Mouse (Mus musculus) neural tube, embryonic 12.5 days (tissue): Measurements from ENCODE around the gene Atp6ap1l. TPM values are rescaled to one million over a fixed set of nuclear protein-coding genes. Genes with fewer than 3 reads are reported as not detected.
A peak's percentile ranks its signal among the peaks of the same experiment; 100 is the strongest.
"Not testable (repeated sequence)": the region's sequence is repeated elsewhere in the genome, so short reads cannot be mapped to it uniquely, and the experiment has no call there.

Source experiments
- ATAC-seq: fragments of 200-750 bp; cut with Nextera tagmentation; 2 replicates; pipeline ENCODE4 v1.8.0; 2017; ENCODE audit warnings: low read depth, mild to moderate bottlenecking, moderate TSS enrichment, moderate library complexity; ENCODE audit not compliant: low FRiP score
- H3K27ac ChIP-seq: fragments of 300-500 bp; sonication (generic); 2 replicates; pipeline ENCODE4 v1.5.1; 2016
- H3K27me3 ChIP-seq: fragments of 300-500 bp; sonication (generic); replicated peaks from 2 replicates; pipeline ENCODE4 v1.6.1; 2016; ENCODE audit warnings: mild to moderate bottlenecking
- H3K36me3 ChIP-seq: fragments of 300-500 bp; sonication (generic); 2 replicates; pipeline ENCODE4 v1.6.1; 2016; ENCODE audit warnings: mild to moderate bottlenecking
- H3K4me1 ChIP-seq: fragments of 300-500 bp; sonication (generic); 2 replicates; pipeline ENCODE4 v1.6.1; 2016
- H3K4me2 ChIP-seq: fragments of 300-500 bp; sonication (generic); replicated peaks from 2 replicates; pipeline ENCODE4 v1.6.1; 2016; ENCODE audit warnings: mild to moderate bottlenecking
- H3K4me3 ChIP-seq: fragments of 300-500 bp; sonication (generic); 2 replicates; pipeline ENCODE4 v1.5.1; 2016
- H3K9ac ChIP-seq: fragments of 300-500 bp; sonication (generic); 2 replicates; pipeline ENCODE4 v1.6.1; 2016; ENCODE audit warnings: mild to moderate bottlenecking
- H3K9me3 ChIP-seq: fragments of 300-500 bp; sonication (generic); 2 replicates; pipeline ENCODE4 v1.6.1; 2016; ENCODE audit warnings: mild to moderate bottlenecking
- WGBS: fragments of 180-500 bp; shearing (Covaris S2); methylation state at CpG from one replicate; pipeline ENCODE4 v1.1.7; 2016; 5-methylcytosine and 5-hydroxymethylcytosine counted together
- polyA plus RNA-seq: library from polyadenylated mRNA; unstranded; fragments of >200 nt; fragmentation: Nextera tagmentation; extraction: Ambion mirVana; gene quantifications from 2 replicates; pipeline ENCODE4 v1.2.1, GENCODE M21; 2016

The Atp6ap1l gene
- 0.22 and 0.63 TPM in 2 replicates for polyA plus RNA-seq

DNA sequence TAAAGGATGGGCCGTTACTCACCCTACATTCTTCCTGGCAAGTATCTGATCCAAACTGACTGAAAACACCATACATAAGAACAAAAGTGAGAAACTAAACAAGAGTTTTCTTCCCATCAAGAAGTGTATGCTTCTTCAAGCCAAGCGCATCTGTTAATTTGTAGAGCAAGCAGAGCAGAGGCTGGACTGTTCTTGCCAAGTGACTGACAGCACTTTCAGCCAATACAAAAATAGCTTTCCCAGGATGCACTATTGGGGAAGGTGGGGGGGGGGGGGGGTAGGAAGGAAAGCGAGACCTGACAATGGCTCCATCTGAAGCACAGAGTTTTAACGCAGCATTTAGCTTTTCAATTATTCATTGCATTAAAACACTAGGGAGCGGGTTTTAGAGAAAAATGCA lies at the start of gene Atp6ap1l:
Atp6ap1l (minus strand) TSS at position 180 of the 400 bp plus-strand sequence.
- Histone ChIP-seq H3K27ac (no peak within 1 kb of the TSS), H3K4me2 (no peak within 1 kb of the TSS), H3K4me1 (no peaks in the 10 kb centered on the region), H3K27me3 (no peaks in the 10 kb centered on the region), H3K9ac (no peak within 1 kb of the TSS), H3K4me3 (no peak within 1 kb of the TSS), H3K9me3 (no peaks in the 10 kb centered on the region), H3K36me3 (no peaks in the 10 kb centered on the region)
- ATAC-seq = no peak
- 86% methylated on average over 5 of the region's 5 CpGs for WGBS

DNA sequence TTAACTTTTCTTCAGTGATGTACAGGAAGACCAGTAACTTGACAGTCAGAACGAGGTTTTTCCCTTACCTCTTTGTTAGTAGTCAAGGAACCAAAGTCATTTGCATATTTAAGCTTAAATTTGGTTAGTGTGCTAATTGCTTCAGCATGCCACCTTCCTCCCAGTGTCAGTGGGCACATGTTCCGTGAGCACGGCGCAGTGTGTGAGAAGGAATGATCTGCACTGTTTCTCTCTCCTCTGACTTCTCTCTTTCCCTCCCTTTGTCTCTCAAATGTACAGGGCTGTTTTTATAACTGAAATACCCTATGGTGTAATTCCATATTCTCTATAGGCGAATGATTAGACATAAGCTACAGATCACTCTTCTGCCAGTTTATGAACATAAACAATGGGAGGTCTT lies 34.4 kb upstream of the Atp6ap1l start:
- Histone ChIP-seq H3K9me3 (no peaks in the 10 kb centered on the region), H3K4me3 (no peak overlapping the region), H3K27ac (no peak overlapping the region), H3K27me3 (no peaks in the 10 kb centered on the region), H3K9ac (no peak overlapping the region), H3K36me3 (no peaks in the 10 kb centered on the region), H3K4me1 (no peaks in the 10 kb centered on the region), H3K4me2 (no peak overlapping the region)
- no peak for ATAC-seq
- 78% methylated on average over 5 of the region's 5 CpGs for WGBS

DNA sequence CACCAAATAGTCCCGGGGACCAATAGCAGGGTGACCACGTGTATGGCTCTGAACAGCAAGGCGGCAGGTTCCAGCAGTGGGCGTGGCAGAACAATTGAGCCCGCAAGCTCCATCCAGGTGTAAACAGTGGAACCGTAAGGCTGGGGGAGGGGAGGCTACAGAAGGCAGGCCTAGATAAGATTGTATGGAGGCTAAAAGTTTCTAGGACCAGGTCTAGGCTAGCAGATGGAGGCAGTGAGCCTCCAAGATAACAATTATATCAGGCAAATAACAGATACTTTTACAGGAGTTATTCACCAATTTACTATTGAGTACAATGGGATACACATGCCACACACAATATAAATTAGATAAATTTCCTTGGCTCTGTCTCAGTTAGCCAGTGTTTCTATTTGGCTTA lies 34.0 kb upstream of the Atp6ap1l start:
- H3K4me3 ChIP-seq = no peak overlapping the region
- H3K27me3 ChIP-seq = no peaks in the 10 kb centered on the region
- no peak overlapping the region for H3K27ac ChIP-seq
- ATAC-seq = no peak
- no peaks in the 10 kb centered on the region for H3K36me3 ChIP-seq
- WGBS = 68% methylated on average over 6 of the region's 6 CpGs
- no peak overlapping the region for H3K9ac ChIP-seq
- H3K4me2 ChIP-seq = no peak overlapping the region
- no peaks in the 10 kb centered on the region for H3K9me3 ChIP-seq
- H3K4me1 ChIP-seq = no peaks in the 10 kb centered on the region

DNA sequence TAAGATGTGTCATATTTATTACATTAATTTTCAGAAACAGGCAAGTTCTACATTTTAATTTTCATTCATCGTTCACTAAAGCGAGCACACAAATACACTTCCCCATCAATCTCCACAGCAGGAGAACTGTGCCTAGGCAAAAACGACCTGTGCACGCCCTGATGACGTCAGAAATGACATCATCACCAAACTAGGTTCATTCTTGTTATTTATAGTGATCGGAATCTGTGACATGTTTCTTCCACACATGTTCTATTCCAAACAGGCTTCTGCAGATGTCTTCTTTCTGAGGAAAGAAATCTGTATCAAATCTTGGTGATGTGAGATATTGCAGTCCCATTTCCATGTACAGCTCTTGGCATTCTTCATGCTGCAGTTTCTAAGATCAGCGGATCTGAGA lies 30.7 kb upstream of the Atp6ap1l start:
- Histone ChIP-seq H3K9ac (no peak overlapping the region), H3K4me2 (no peak overlapping the region), H3K4me3 (no peak overlapping the region), H3K27me3 (no peaks in the 10 kb centered on the region), H3K27ac (no peak overlapping the region), H3K4me1 (no peaks in the 10 kb centered on the region), H3K36me3 (no peaks in the 10 kb centered on the region), H3K9me3 (no peaks in the 10 kb centered on the region)
- no peak for ATAC-seq
- 88% methylated on average over 7 of the region's 7 CpGs for WGBS

DNA sequence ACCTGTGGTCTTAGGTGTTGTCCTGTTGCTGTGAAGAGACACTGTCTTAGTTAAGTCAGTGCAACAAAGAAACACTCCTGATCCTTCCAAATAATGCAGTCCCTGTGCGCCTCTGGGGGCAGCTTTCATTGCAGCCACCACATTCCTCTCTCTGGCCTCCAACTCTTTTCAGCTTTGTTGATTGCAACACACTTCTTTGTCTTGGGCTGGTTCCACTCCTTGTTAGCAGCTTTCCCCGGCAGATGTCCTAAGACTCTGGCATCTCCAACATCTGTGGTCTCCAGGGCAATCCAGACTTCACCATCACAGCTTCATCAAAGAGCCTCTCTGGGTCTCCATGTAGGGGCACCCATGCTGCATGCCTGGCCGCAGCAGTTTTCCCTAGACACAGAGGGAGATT lies 28.1 kb upstream of the Atp6ap1l start:
- no peaks in the 10 kb centered on the region for H3K27me3 ChIP-seq
- WGBS = 65% methylated on average over 3 of the region's 3 CpGs
- H3K4me2 ChIP-seq = no peak overlapping the region
- no peak overlapping the region for H3K9ac ChIP-seq
- H3K4me3 ChIP-seq = no peak overlapping the region
- no peaks in the 10 kb centered on the region for H3K9me3 ChIP-seq
- ATAC-seq = no peak
- no peak overlapping the region for H3K27ac ChIP-seq
- H3K4me1 ChIP-seq = no peaks in the 10 kb centered on the region
- H3K36me3 ChIP-seq = peaks cover 7% of the 10 kb centered on the region; the same call in 1 of the 2 replicates

DNA sequence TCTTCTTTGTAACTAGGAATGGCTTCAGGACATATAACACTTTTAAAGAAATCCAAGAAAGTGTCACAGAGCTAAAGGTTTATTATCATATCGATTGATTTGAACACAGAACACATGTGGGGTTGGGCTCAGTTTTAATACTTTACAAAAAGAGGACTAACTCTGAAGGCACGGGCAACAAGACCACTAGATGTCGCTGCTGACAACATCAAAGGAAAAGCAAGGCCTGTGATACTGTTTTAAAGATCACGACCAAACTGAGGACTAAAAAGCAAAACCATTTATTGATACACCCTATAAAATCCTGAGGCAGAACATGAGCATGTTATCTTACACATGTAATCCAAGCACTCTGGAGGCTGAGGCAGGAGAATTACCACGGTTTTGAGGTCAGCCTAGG lies 24.7 kb upstream of the Atp6ap1l start:
- Histone ChIP-seq H3K27me3 (no peaks in the 10 kb centered on the region), H3K4me3 (no peak overlapping the region), H3K4me2 (no peak overlapping the region), H3K4me1 (no peaks in the 10 kb centered on the region), H3K27ac (no peak overlapping the region), H3K36me3 (peaks cover 35% of the 10 kb centered on the region), H3K9ac (no peak overlapping the region), H3K9me3 (no peaks in the 10 kb centered on the region)
- 24% methylated on average over 5 of the region's 5 CpGs for WGBS
- ATAC-seq = peak; percentile 26

DNA sequence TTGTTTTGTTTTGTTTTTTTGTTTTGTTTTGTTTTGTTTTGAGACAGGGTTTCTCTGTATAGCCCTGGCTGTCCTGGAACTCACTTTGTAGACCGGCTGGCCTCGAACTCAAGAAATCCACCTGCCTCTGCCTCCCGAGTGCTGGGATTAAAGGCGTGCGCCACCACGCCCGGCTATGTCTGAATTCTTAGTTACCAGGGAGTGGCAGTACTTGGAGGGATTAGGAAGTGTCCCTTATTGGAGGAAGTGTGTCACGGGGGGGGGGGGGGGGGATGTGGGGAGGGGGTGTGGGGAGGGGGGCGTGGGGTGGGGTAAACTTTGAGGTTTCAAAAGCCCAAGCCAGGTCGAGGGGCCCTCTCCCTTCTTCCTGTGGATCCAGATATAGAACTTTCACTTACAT lies 23.1 kb upstream of the Atp6ap1l start:
- ATAC-seq, H3K9ac ChIP-seq, H3K27ac ChIP-seq, H3K4me2 ChIP-seq, H3K27me3 ChIP-seq, H3K9me3 ChIP-seq, H3K4me1 ChIP-seq, H3K4me3 ChIP-seq: not testable (repeated sequence)
- peaks cover 37% of the 10 kb centered on the region for H3K36me3 ChIP-seq
- WGBS = 95% methylated on average over 8 of the region's 10 CpGs

DNA sequence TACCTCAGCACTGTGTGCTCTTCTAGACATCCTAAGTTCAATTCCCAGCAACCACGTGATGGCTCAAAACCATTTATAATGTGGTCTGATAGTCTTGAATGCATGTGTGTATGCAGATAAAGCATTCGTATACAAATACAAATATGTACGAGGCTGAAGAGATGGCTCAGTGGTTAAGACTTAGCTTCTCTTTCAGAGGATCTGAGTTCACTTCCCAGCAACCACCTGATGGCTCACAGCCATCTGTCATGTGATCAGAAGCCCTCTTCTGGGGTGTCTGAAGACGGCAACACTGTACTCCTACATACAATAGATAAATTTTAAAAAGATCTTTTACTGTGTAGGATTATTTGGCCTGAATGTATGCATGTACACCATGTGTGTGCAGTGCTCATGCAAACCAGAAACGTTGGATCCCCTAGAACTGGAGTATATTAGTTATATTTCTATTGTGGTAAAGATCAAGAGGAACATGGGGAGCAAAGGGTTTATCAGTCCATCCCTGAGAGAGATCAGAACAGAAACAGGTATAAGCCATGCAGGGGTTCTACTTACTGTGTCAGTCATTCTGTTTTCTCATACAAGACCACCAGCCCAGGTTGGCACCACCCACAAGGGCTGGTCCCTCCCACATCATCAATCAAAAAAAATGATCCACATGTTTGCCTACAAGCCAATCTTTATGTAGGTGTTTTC lies 21.9 kb upstream of the Atp6ap1l start:
- Histone ChIP-seq H3K27ac (no peak overlapping the region), H3K27me3 (no peaks in the 10 kb centered on the region), H3K4me1 (peaks cover 4% of the 10 kb centered on the region), H3K4me2 (no peak overlapping the region), H3K36me3 (peaks cover 37% of the 10 kb centered on the region), H3K4me3 (no peak overlapping the region), H3K9ac (no peak overlapping the region), H3K9me3 (no peaks in the 10 kb centered on the region)
- ATAC-seq = no peak
- 79% methylated on average over 5 of the region's 5 CpGs for WGBS

DNA sequence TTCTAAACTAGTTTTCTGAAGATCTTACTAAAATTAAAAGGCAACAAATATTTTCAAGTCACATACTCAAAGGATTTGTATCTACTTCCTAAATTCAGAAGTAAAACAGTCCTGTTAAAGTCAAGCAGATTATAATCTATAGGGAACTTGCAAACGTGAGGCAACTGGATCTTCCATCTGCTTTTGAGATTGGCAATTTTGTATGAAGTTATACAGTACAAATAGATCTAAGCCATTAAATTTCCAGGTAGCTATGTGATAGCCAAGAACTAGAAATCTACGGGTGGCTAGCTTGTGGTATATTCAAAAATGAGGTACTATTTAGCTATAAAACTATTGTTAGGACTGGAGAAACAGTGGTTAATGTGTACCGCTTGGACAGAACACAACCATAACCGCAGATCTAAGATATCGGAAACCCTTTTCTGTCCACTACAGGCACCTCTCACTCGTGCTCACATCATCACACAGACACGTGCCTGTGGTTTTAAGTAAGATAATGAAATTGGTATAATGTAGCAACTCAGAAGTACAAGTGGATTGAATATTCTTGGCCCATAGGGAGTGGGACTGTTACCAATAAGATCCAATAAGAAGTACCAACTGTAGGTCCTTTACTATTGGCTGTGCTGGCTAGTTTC lies 21.1 kb upstream of the Atp6ap1l start:
- 86% methylated on average over 7 of the region's 7 CpGs for WGBS
- Histone ChIP-seq H3K4me1 (peaks cover 4% of the 10 kb centered on the region), H3K27ac (no peak overlapping the region), H3K4me3 (no peak overlapping the region), H3K9ac (no peak overlapping the region), H3K9me3 (no peaks in the 10 kb centered on the region), H3K27me3 (no peaks in the 10 kb centered on the region), H3K4me2 (no peak overlapping the region), H3K36me3 (peaks cover 37% of the 10 kb centered on the region)
- ATAC-seq = no peak

DNA sequence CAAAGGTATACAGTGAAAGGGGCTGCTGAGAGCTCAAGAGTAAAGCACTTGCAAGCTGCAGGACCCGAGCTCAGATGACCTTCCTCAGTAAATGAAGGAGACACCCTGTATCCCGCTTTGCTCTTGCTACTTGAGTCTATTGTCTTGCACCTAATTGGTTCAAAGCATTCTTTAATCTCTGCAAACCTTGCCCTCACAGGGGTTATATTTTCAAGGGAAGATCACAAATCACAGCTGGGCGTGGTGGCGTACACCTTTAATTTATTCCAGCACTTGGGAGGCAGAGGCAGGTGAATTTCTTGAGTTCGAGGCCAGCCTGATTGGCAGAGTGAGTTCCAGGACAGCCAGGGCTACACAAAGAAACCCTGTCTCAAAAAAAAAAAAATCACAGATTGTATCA lies 20.0 kb upstream of the Atp6ap1l start:
- peaks cover 37% of the 10 kb centered on the region for H3K36me3 ChIP-seq
- no peak for ATAC-seq
- 93% methylated on average over 5 of the region's 5 CpGs for WGBS

DNA sequence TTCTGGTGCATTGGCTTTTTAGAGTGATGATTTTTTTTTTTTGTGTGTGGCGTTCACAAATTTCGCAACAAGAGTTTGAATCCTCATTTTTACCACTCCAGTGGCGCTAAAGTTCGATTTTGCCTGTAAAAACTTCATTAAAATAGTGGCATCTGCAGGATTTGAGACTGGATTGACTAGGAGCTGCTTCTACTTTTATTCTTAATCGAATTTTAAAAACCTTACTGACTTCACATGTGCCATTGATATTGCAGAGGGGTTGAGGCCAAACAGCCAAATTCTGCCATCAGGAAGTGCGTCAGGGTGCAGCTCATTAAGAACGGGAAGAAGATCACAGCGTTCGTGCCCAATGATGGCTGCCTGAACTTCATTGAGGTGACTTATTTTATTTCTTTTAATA lies 18.9 kb upstream of the Atp6ap1l start:
- peaks cover 37% of the 10 kb centered on the region for H3K36me3 ChIP-seq
- H3K9ac ChIP-seq = peak overlapping the region; percentile 90
- ATAC-seq = no peak
- peak overlapping the region; percentile 72 for H3K4me2 ChIP-seq
- no peaks in the 10 kb centered on the region for H3K27me3 ChIP-seq
- WGBS = 52% methylated on average over 9 of the region's 9 CpGs
- peak overlapping the region; percentile 85 for H3K4me3 ChIP-seq
- H3K27ac ChIP-seq = no peak overlapping the region
- H3K9me3 ChIP-seq = no peaks in the 10 kb centered on the region
- H3K4me1 ChIP-seq = peaks cover 4% of the 10 kb centered on the region

More for the DNA sequence above, 20.0 kb upstream of the Atp6ap1l start:
- no peaks in the 10 kb centered on the region for H3K9me3 ChIP-seq
- H3K27ac ChIP-seq = no peak overlapping the region
- H3K9ac ChIP-seq = no peak overlapping the region
- H3K27me3 ChIP-seq = no peaks in the 10 kb centered on the region
- no peak overlapping the region for H3K4me3 ChIP-seq
- H3K4me1 ChIP-seq = peaks cover 4% of the 10 kb centered on the region
- H3K4me2 ChIP-seq = no peak overlapping the region

DNA sequence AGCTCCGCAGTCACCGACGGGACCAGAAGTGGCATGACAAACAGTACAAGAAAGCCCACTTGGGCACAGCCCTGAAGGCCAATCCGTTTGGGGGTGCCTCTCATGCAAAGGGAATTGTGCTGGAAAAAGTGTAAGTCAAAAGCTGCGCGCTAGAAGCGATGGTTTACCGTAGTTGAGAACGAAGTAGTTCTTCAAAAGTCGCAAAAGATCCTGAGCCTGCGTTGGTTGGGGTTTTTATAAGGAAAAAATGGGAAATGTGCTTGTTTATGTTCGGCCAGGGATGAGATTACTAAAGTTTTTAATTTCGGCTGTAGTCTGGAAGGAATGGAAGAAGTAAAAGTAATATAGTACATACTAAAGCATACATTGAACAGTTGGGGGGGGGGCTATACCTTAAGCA lies 18.5 kb upstream of the Atp6ap1l start:
- H3K9me3 ChIP-seq, H3K4me1 ChIP-seq, H3K27ac ChIP-seq, ATAC-seq, H3K27me3 ChIP-seq: not testable (repeated sequence)
- H3K36me3 ChIP-seq = peaks cover 34% of the 10 kb centered on the region
- H3K9ac ChIP-seq = peak overlapping the region; percentile 90
- 1% methylated on average over 13 of the region's 13 CpGs for WGBS
- peak overlapping the region; percentile 85 for H3K4me3 ChIP-seq
- H3K4me2 ChIP-seq = peak overlapping the region; percentile 72
